Mouse (Mus musculus): ENCODE results near the gene Tspan32.

GRCm38 (mm10) chr7:143007599-143008369, 2.9 kb downstream of the Tspan32 start:
- peak; percentile 96 for TF ChIP-seq CTCF (IDR thresholded peaks at IDR 0.05; ENCODE audit: low read depth)
- TF ChIP-seq EP300 (IDR thresholded peaks at IDR 0.05; ENCODE audit: low read depth), result 0 out of 2 replicates have a peak, but pooled peaks have one; percentile 18
